Mouse (Mus musculus): ENCODE results near the gene Stra8.

Gene Stra8

DNA sequence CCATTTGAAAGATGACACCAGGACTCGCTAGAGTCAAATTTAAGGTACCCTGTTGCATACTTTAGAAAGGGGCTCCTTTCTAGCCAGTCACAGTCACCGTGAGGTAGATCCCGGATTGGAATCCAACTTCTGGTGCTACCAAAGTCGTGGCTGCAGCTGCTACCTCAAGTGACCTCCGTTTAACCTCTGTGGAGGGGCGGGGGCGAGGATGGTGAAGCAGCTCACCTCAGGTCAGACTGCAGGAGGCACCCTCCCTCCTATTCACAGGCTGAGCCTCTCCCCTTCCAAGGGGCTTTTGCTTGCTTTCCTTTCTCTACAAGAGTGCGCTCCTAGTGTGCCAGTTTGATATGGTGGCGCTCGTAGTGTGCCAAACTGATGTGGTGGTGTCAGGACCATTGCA is at the start of gene Stra8:
Stra8 (plus strand) TSS at position 208 of the 400 bp plus-strand sequence.
- DNase-seq, result no peak

DNA sequence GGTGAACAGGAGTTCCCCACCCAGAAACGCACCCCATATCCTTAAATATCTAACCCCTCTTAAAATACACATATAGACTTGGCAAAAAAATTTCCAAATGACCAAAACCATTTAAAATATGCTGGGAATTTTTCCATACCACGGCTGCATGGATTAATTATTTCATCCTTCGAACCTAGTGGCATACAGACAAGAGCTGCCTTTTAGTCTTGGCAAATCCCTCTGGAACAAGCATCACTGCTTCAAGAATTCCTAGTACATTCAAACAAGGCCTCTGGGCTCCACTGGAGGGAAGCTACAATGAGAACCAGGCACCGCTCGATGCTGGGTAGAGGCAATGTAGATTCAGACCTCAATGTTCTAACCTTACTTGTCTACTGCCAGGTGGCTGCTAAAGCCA is 49.2 kb upstream of the Stra8 start:
- DNase-seq, result no peak

DNA sequence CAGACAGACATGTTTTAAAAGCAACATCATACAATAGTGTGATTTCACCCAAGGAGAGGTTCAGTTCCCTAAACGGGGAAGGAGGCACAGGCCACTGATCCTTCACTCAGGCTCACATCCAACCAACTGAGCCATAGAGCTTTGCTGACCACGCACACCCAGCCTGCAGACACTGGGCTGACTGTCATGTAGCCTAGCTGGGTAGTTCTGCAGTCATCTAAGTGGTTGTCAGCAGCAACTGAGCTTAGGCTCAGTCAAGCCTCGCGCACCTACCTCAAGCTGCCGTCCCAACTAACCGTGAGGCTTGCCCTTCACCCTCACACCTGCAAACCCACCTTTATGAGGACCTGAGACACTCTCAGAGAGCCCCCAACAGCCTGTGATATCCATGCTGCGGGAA is 48.0 kb upstream of the Stra8 start:
- DNase-seq, result no peak

DNA sequence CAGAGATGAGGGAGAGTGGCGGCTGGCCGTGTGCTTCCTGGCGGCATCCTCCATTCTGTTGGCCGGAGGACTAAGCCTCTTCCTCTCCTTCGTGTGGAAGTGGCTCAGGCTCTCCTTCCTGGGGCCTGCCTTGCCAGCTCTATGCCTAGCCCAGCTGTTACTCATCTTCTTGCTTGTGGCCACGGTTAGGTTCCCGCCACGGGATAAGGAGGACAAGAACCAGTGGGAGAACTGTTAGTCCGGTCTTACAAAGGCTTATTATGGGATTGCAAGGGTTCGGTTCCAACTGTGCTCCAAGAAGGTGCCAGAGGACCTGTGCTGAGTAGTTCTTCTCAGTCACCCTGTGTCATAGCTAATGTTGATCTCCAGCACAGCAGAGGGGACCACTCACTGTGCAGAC is 47.1 kb upstream of the Stra8 start:
- no peak for DNase-seq

- DNase-seq, result no peak
Observed at GRCm38 (mm10) chr6:34874101-34874921, 45.7 kb upstream of the Stra8 start.

GRCm38 (mm10) chr6:34875268-34875761 is 44.6 kb upstream of the Stra8 start:
- no peak for DNase-seq

- DNase-seq, result no peak
Observed at GRCm38 (mm10) chr6:34875966-34876834, 43.8 kb upstream of the Stra8 start.

DNA sequence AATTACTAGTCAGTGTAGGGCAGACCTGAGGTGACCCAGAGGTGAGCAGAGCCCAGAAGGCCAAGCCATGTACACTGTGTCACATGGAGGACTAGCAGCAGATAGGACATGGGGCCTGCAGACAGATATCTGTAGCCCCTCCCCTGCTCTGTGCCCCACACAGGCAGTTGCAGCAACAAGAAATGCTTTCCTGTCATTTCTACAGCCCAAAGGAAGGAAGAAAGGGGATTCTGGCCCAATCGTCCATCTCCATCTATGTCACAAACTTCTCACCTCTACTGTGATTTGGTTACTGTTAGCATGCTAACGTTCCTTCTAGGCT is 43.2 kb upstream of the Stra8 start:
- DNase-seq, result no peak

- DNase-seq, result peak; percentile 89
Observed at GRCm38 (mm10) chr6:34877509-34878321, 42.2 kb upstream of the Stra8 start, which contains the start of gene Cyren. Gene Cyren, minus strand, starts transcription at chr6:34878060.

GRCm38 (mm10) chr6:34879101-34879740 is 40.7 kb upstream of the Stra8 start:
- no peak for DNase-seq

- DNase-seq, result peak; percentile 50
Observed at GRCm38 (mm10) chr6:34879911-34880475, 40.0 kb upstream of the Stra8 start.

DNA sequence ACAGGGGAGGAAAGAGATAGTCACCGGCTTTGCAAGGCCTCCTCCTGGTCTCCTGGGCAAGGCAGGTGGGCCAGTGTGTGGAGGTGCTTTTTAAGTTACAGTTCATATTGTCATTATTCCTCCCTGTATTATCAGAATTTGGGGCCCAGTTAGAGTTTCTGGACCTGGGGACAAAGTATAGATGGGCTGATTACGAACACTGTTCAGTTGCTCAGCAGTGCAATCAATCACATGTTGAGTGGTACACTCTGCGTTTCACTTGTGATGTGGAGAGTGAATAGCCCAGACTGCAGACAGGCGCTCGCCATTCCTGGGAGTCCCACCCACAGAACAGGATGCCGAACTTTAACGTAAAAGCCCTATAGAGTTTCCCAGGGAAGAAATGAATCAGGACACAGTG is 35.2 kb upstream of the Stra8 start:
- no peak for DNase-seq

DNA sequence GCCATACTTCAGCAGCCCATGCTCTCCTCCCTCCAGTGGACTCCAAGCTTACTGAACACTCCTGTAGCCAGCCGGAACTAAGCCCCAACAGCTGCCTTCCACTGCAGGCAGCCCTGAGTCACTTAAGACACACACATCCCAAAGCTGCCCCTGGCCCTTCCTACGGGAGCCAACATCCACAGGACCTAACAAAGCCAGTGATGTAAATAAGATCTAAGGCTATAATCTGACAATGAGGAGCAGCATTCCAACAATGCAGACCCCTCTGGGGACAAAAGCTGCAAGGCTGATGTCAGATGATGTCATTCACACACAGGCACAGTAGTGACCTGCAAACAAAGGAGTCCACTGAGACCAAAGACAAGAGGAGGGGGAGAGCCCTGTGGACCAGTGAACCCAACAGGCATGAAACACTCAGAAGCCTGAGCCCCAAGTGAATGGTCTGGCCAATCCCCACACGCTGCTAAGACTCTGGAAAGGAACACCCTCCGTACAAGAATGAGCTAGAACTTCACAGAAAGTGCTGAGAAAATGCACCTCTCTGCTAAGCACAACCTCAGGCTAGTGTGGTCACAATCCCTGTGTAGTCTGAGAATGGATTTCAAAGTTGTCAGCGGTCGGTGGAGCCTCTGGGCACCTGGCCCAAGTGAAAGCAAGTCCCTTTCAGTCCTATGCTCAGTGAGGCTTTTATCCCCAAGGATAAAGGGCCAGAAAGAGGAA is 32.7 kb upstream of the Stra8 start:
- no peak for DNase-seq

GRCm38 (mm10) chr6:34889185-34889584 is 30.8 kb upstream of the Stra8 start:
- DNase-seq, result no peak

- no peak for DNase-seq
Observed at GRCm38 (mm10) chr6:34895569-34895968, 24.4 kb upstream of the Stra8 start.

- no peak for DNase-seq
Observed at GRCm38 (mm10) chr6:34896168-34896780, 23.7 kb upstream of the Stra8 start.

- DNase-seq, result no peak
Observed at GRCm38 (mm10) chr6:34899127-34899526, 20.8 kb upstream of the Stra8 start.

- DNase-seq, result no peak
Observed at GRCm38 (mm10) chr6:34900990-34901389, 19.0 kb upstream of the Stra8 start.

DNA sequence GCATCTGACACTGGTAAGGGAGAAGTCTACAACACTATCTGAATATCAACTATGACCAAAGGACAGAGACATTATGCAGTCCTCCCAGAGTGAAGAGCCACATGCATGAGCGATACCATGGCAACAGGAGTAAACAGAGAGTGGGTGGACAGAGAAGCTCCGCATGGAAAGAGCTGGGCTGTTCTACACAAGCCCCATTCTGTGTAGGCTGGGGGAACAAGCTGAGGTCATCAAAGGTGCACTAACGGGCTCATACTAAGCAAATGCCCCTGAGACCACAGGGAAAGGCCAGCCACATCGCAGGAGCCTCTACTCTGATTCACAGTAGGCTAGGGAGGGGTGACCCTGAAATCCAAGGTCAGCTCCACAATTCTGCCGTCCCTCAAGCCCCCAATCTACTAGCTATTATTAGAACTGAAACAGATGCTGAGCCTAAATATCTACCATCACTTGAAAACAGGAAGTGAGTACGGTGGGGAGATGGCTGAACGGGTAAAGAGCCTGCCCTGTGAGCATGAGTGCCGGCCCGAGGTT is 18.0 kb upstream of the Stra8 start:
- DNase-seq, result no peak

- no peak for DNase-seq
Observed at GRCm38 (mm10) chr6:34902578-34902977, 17.4 kb upstream of the Stra8 start.

GRCm38 (mm10) chr6:34903441-34903840 is 16.5 kb upstream of the Stra8 start:
- DNase-seq, result no peak
